13 mouse cellular contexts compared by ENCODE assay signal in the genomic region with DNA sequence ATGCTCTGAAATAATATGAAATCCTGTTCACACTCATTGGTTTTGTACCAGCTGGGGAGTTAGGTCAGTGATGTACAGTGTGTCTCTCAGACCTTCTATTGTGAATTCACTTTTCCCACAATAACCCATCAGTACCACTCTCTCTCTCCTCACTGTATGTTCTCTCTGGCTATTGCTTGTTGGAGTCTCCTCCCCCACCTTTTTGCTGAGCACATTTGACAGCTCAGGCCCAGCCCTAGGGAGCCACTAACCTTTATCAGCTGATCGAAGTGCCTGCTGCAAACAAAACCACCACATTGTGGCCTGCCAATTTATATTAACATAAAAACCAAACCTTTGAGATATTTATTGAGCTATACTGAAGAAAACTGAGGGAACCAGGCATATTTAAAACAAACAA. TPM values are rescaled to one million over a fixed set of nuclear protein-coding genes. Genes with fewer than 3 reads are reported as not detected.
DNase-seq lines count a peak whose midpoint lies in the region; ATAC-seq and TF ChIP-seq lines count a peak whose summit lies in the region.
"Had no signal": no experiment of that assay in that cellular context is flagged by ENCODE, and none has a peak within 500 bp of the region (broad histone marks: within the 10 kb centered on the region; RNA-seq: fewer than 3 reads in every experiment).

No protein-coding gene starts in this region.

- H3K9ac ChIP-seq in forebrain, embryonic 15.5 days (replicated peaks) = peak overlapping the region; percentile 79
- peak overlapping the region; percentile 78 for H3K9ac ChIP-seq in midbrain, embryonic 12.5 days (replicated peaks)
- H3K9ac ChIP-seq: liver, embryonic 15.5 days had no signal

- H3K4me3 ChIP-seq in forebrain, embryonic 15.5 days = peak overlapping the region; percentile 95
- peak overlapping the region; percentile 88 for H3K4me3 ChIP-seq in midbrain, embryonic 12.5 days
- H3K4me3 ChIP-seq: liver, embryonic 15.5 days had no signal

- whole genome bisulfite sequencing in forebrain, embryonic 15.5 days = 23% methylated on average over 1 of the region's 1 CpGs
- 46% methylated on average over 1 of the region's 1 CpGs for WGBS in midbrain, embryonic 12.5 days

- no peak for TF ChIP-seq POLR2A in brain, embryonic 14.5 days (IDR thresholded peaks at IDR 0.05; ENCODE audit: borderline replicate concordance, extremely low read depth, insufficient read depth, insufficient read length, poor library complexity, severe bottlenecking)

- H3K27ac ChIP-seq in forebrain, embryonic 15.5 days (replicated peaks) = peak overlapping the region; percentile 90
- H3K27ac ChIP-seq in midbrain, embryonic 12.5 days (replicated peaks) = peak overlapping the region; percentile 85; the same call in 1 of the 2 replicates
- H3K27ac ChIP-seq: heart, embryonic 13.5 days; liver, embryonic 15.5 days had no signal

- no peaks in the 10 kb centered on the region for H3K27me3 ChIP-seq in forebrain, embryonic 15.5 days
- no peaks in the 10 kb centered on the region for H3K27me3 ChIP-seq in midbrain, embryonic 12.5 days

- peaks cover 12% of the 10 kb centered on the region; the same call in 1 of the 2 replicates for H3K4me1 ChIP-seq in forebrain, embryonic 15.5 days
- peaks cover 15% of the 10 kb centered on the region for H3K4me1 ChIP-seq in midbrain, embryonic 12.5 days

- H3K4me2 ChIP-seq in forebrain, embryonic 15.5 days (replicated peaks) = peak overlapping the region; percentile 71
- peak overlapping the region; percentile 74 for H3K4me2 ChIP-seq in midbrain, embryonic 12.5 days (replicated peaks)
- H3K4me2 ChIP-seq: liver, embryonic 15.5 days had no signal

- no peaks in the 10 kb centered on the region; the same call in 1 of the 2 replicates for H3K9me3 ChIP-seq in forebrain, embryonic 15.5 days
- 0 out of 2 replicates have a peak, but pooled peaks cover 6% of the 10 kb centered on the region for H3K9me3 ChIP-seq in midbrain, embryonic 12.5 days
- H3K9me3 ChIP-seq: heart, embryonic 13.5 days; liver, embryonic 15.5 days had no signal

- peak; percentile 20; the same call in 1 of the 2 replicates for ATAC-seq in forebrain, embryonic 15.5 days (replicated peaks)
- ATAC-seq in midbrain, embryonic 12.5 days (ENCODE audit: low FRiP score, low read depth) = peak; percentile 38

- DNase-seq in heart, adult 11 months = peak; percentile 7
- no peak for DNase-seq in heart, postnatal 4 days
- DNase-seq in brain, embryonic 14.5 days (ENCODE audit: low read depth) = peak; percentile 65
- no peak for DNase-seq in c-Kit-positive CD71-positive TER-119-positive erythroid progenitor cells, embryonic 14.5 days (ENCODE audit: low spot score)
- no peak for DNase-seq in testis, postnatal 14 days (ENCODE audit: low spot score)
- DNase-seq in lung, postnatal 36 days = no peak
- DNase-seq: adrenal gland, postnatal 36 days; kidney, adult 2 months had no signal

- TF ChIP-seq CTCF in brain, embryonic 14.5 days (IDR thresholded peaks at IDR 0.05; ENCODE audit: borderline replicate concordance, extremely low read depth, insufficient read depth, insufficient read length) = no peak

- peaks cover 6% of the 10 kb centered on the region for H3K36me3 ChIP-seq in forebrain, embryonic 15.5 days
- peaks cover 8% of the 10 kb centered on the region for H3K36me3 ChIP-seq in midbrain, embryonic 12.5 days
- H3K36me3 ChIP-seq: heart, embryonic 13.5 days; liver, embryonic 15.5 days had no signal

RNA-seq across cellular contexts. Expression of a gene that starts 1.6 kb away (rescaled TPM):
- 1 to 10 TPM; 4.6 to 5.6 TPM for total RNA-seq in heart, postnatal 4 days (2021)
- polyA plus RNA-seq in brain, embryonic 14.5 days (2012; rRNA removed) = 51.1 and 74.5 TPM in 2 replicates
- polyA plus RNA-seq in forebrain, embryonic 15.5 days (2015; fragmentation: Nextera tagmentation; extraction: Ambion mirVana) = 233 and 250 TPM in 2 replicates
- 108 and 111 TPM in 2 replicates for polyA plus RNA-seq in midbrain, embryonic 12.5 days (2016; fragmentation: Nextera tagmentation; extraction: Ambion mirVana)
- total RNA-seq: megakaryocyte-erythroid progenitor cell, adult 5-6 weeks had no signal

RNA-seq across cellular contexts. Expression of a gene that starts 16.0 kb away (rescaled TPM):
- 10 to 100 TPM; 12.8 to 13.2 TPM for total RNA-seq in heart, postnatal 4 days (2021)
- polyA plus RNA-seq in brain, embryonic 14.5 days (2012; rRNA removed) = 19.5 and 22.2 TPM in 2 replicates
- polyA plus RNA-seq in forebrain, embryonic 15.5 days (2015; fragmentation: Nextera tagmentation; extraction: Ambion mirVana) = 26.1 and 29.0 TPM in 2 replicates
- polyA plus RNA-seq in midbrain, embryonic 12.5 days (2016; fragmentation: Nextera tagmentation; extraction: Ambion mirVana) = 12.9 and 14.5 TPM in 2 replicates

RNA-seq across cellular contexts. Expression of a gene that starts 50.0 kb away (rescaled TPM):
- 100 to 1,000 TPM; 111 to 112 TPM for total RNA-seq in heart, postnatal 4 days (2021)
- polyA plus RNA-seq in brain, embryonic 14.5 days (2012; rRNA removed) = 58.9 and 60.9 TPM in 2 replicates
- polyA plus RNA-seq in forebrain, embryonic 15.5 days (2015; fragmentation: Nextera tagmentation; extraction: Ambion mirVana) = 99.1 and 107 TPM in 2 replicates
- 76.4 and 80.8 TPM in 2 replicates for polyA plus RNA-seq in midbrain, embryonic 12.5 days (2016; fragmentation: Nextera tagmentation; extraction: Ambion mirVana)

Comparison
In these comparisons a context has a peak if more than half of its experiments do, and no peak if none do; other contexts are left out.
1. DNase-seq: peak in heart, adult 11 months (single experiment) and brain, embryonic 14.5 days (single experiment); none in heart, postnatal 4 days (single experiment), c-Kit-positive CD71-positive TER-119-positive erythroid progenitor cells, embryonic 14.5 days (single experiment), testis, postnatal 14 days (single experiment) and lung, postnatal 36 days (single experiment).